Comparison of ENCODE assay signal across 8 mouse cellular contexts in the genomic region with DNA sequence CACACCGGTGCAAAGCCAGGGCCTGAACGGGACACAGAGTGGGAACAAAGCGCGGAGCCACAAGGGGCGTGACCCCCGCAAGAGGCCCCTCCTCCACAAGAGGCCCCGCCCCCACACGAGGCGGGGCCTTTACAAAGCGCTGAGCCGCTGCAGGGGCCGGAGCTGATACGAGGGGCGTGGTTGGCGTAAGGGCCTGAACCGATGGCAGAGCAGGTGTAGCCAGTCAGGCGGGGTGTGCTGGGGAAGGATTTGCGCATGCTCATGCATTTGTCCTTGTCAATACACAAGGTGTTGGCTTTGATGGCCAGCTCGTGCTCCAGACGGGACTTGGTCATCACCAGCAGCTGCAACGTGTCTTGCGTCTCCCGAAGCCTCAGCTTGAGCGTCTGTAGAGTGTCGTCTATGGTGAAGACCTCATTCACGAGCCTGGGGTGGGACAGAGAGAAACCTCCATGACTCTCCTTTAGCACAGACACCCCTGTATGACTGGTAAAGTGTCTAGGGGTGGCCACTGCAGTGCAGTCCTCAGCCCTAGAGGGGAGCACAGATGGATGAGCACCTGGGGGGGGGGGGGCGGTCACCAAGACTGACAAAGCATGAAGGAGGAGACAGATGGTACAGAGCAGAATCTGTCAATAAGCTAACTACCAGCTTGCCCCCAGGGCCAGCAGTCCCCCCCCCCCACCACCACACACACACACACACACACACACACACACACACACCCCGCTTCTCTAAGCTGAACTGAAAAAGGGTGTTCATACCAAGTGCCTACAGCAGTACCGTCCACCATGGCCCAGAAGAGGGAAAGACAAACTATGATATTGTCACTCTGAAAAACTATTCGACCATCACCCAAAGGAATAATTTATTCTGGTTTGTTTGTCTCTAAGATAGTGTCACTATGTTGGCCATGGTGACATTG. TPM values are rescaled to one million over a fixed set of nuclear protein-coding genes. Genes with fewer than 3 reads are reported as not detected.
DNase-seq lines count a peak whose midpoint lies in the region; ATAC-seq and TF ChIP-seq lines count a peak whose summit lies in the region.

No protein-coding gene starts in this region.

- 16% methylated on average over 29 of the region's 30 CpGs for WGBS in heart, embryonic 16.5 days
- 15% methylated on average over 30 of the region's 30 CpGs for WGBS in kidney, embryonic 14.5 days
- 14% methylated on average over 29 of the region's 30 CpGs for whole genome bisulfite sequencing in lung, postnatal 0 days

- no peak overlapping the region for H3K9ac ChIP-seq in heart, embryonic 16.5 days (ENCODE audit: low read length)
- no peak overlapping the region for H3K9ac ChIP-seq in kidney, embryonic 14.5 days (ENCODE audit: low read depth, low read length)
- H3K9ac ChIP-seq in lung, postnatal 0 days (replicated peaks; ENCODE audit: low read depth): no peak overlapping the region

- no peak overlapping the region for H3K27ac ChIP-seq in heart, embryonic 16.5 days (ENCODE audit: low read length)
- H3K27ac ChIP-seq in kidney, embryonic 14.5 days (ENCODE audit: low read depth, low read length): no peak overlapping the region
- H3K27ac ChIP-seq in lung, postnatal 0 days (ENCODE audit: low read length): peak overlapping the region; percentile 20; the same call in 1 of the 2 replicates

- peak; percentile 55 for ATAC-seq in heart, embryonic 16.5 days (replicated peaks; ENCODE audit: extremely low read depth, insufficient read depth, low FRiP score)
- ATAC-seq in erythroid progenitor cell, adult 5-6 weeks (replicated peaks; ENCODE audit: low FRiP score, poor library complexity, severe bottlenecking): peak; percentile 88
- ATAC-seq in kidney, embryonic 14.5 days (ENCODE audit: low FRiP score, low TSS enrichment): peak; percentile 94
- peak; percentile 81 for ATAC-seq in lung, postnatal 0 days

- H3K4me2 ChIP-seq in heart, embryonic 16.5 days (ENCODE audit: low read depth, low read length): peak overlapping the region; percentile 47
- H3K4me2 ChIP-seq in kidney, embryonic 14.5 days (replicated peaks; ENCODE audit: low read depth, low read length): peak overlapping the region; percentile 41
- H3K4me2 ChIP-seq in lung, postnatal 0 days (replicated peaks; ENCODE audit: low read depth, low read length): peak overlapping the region; percentile 25; the same call in 1 of the 2 replicates

- TF ChIP-seq CTCF in lung, postnatal 0 days (IDR thresholded peaks at IDR 0.05): no peak

- peak; percentile 11; the same call in 1 of the 2 replicates for TF ChIP-seq EP300 in lung, postnatal 0 days (IDR thresholded peaks at IDR 0.05)

- H3K4me1 ChIP-seq in heart, embryonic 16.5 days (ENCODE audit: control insufficient read depth, insufficient read depth, low read length): peaks cover 21% of the 10 kb centered on the region
- no peaks in the 10 kb centered on the region for H3K4me1 ChIP-seq in kidney, embryonic 14.5 days (ENCODE audit: control insufficient read depth, insufficient read depth, low read length)
- peaks cover 16% of the 10 kb centered on the region; the same call in 1 of the 2 replicates for H3K4me1 ChIP-seq in lung, postnatal 0 days (ENCODE audit: insufficient read depth, low read depth, low read length)

- H3K27me3 ChIP-seq in heart, embryonic 16.5 days (ENCODE audit: control insufficient read depth, insufficient read depth, low read length): no peaks in the 10 kb centered on the region
- no peaks in the 10 kb centered on the region for H3K27me3 ChIP-seq in kidney, embryonic 14.5 days (ENCODE audit: control insufficient read depth, insufficient read depth, low read length)
- H3K27me3 ChIP-seq in lung, postnatal 0 days (replicated peaks; ENCODE audit: insufficient read depth, low read length): no peaks in the 10 kb centered on the region

- peak overlapping the region; percentile 5 for H3K4me3 ChIP-seq in heart, embryonic 16.5 days (ENCODE audit: low read length)
- peak overlapping the region; percentile 29 for H3K4me3 ChIP-seq in kidney, embryonic 14.5 days (ENCODE audit: low read length)
- H3K4me3 ChIP-seq in lung, postnatal 0 days (ENCODE audit: low read depth, low read length): no peak overlapping the region

- no peaks in the 10 kb centered on the region for H3K9me3 ChIP-seq in heart, embryonic 16.5 days (replicated peaks; ENCODE audit: control insufficient read depth, low read length)
- H3K9me3 ChIP-seq in kidney, embryonic 14.5 days (ENCODE audit: control insufficient read depth, low read length): no peaks in the 10 kb centered on the region
- H3K9me3 ChIP-seq in lung, postnatal 0 days (ENCODE audit: low read length): no peaks in the 10 kb centered on the region

- no peaks in the 10 kb centered on the region for H3K36me3 ChIP-seq in heart, embryonic 16.5 days (ENCODE audit: control insufficient read depth, insufficient read depth)
- H3K36me3 ChIP-seq in kidney, embryonic 14.5 days (ENCODE audit: control insufficient read depth, insufficient read depth, low read length): no peaks in the 10 kb centered on the region
- no peaks in the 10 kb centered on the region for H3K36me3 ChIP-seq in lung, postnatal 0 days (ENCODE audit: insufficient read depth, low read length)

- no peak for DNase-seq in heart, postnatal 36 days
- peak; percentile 88 for DNase-seq in lung, postnatal 0 days (ENCODE audit: low spot score)
- DNase-seq in retina, embryonic 14.5 days (ENCODE audit: low spot score): peak; percentile 84
- no peak for DNase-seq in layer of hippocampus, postnatal 14 days (ENCODE audit: low spot score in 2 of 2)
- no peak for DNase-seq in cerebellum, adult 18-20 months

- intact Hi-C loops in heart, postnatal 36 days (cut with DNase I): no loop called here

RNA-seq across cellular contexts. Expression of a gene that starts 37.0 kb away (rescaled TPM):
- polyA plus RNA-seq in heart, embryonic 16.5 days (2015; fragmentation: Nextera tagmentation; extraction: Ambion mirVana): 1.3 and 2.1 TPM in 2 replicates
- total RNA-seq in heart, postnatal 36 days (2021): not detected
- total RNA-seq in erythroid progenitor cell, adult 5-6 weeks (2015; ENCODE audit: low replicate concordance): 0.84 TPM in 1 of 2 replicates, not detected in the other
- not detected in 2 replicates for total RNA-seq in erythroid progenitor cell, adult 5-6 weeks (2017; ENCODE audit: low replicate concordance)
- polyA plus RNA-seq in kidney, embryonic 14.5 days (2014; fragmentation: Nextera tagmentation; extraction: Ambion mirVana): 0.90 and 1.3 TPM in 2 replicates
- polyA plus RNA-seq in lung, postnatal 0 days (2015; fragmentation: Nextera tagmentation; extraction: Ambion mirVana): 9.9 and 11.7 TPM in 2 replicates
- total RNA-seq in layer of hippocampus, postnatal 14 days (2021): 1 to 10 TPM; 2.3 to 4.2 TPM

RNA-seq across cellular contexts. Expression of a gene that starts 44.5 kb away (rescaled TPM):
- 56.9 and 64.1 TPM in 2 replicates for polyA plus RNA-seq in heart, embryonic 16.5 days (2015; fragmentation: Nextera tagmentation; extraction: Ambion mirVana)
- 10 to 100 TPM; 42.0 to 49.2 TPM for total RNA-seq in heart, postnatal 36 days (2021)
- total RNA-seq in erythroid progenitor cell, adult 5-6 weeks (2015; ENCODE audit: low replicate concordance): 0.72 TPM in 1 of 2 replicates, not detected in the other
- total RNA-seq in erythroid progenitor cell, adult 5-6 weeks (2017; ENCODE audit: low replicate concordance): not detected in 2 replicates
- polyA plus RNA-seq in kidney, embryonic 14.5 days (2014; fragmentation: Nextera tagmentation; extraction: Ambion mirVana): 9.8 and 14.7 TPM in 2 replicates
- polyA plus RNA-seq in lung, postnatal 0 days (2015; fragmentation: Nextera tagmentation; extraction: Ambion mirVana): 584 and 640 TPM in 2 replicates
- total RNA-seq in layer of hippocampus, postnatal 14 days (2021): 10 to 100 TPM; 25.0 to 30.9 TPM

RNA-seq across cellular contexts. Expression of a gene that starts 53.5 kb away (rescaled TPM):
- 37.5 and 42.9 TPM in 2 replicates for polyA plus RNA-seq in heart, embryonic 16.5 days (2015; fragmentation: Nextera tagmentation; extraction: Ambion mirVana)
- total RNA-seq in heart, postnatal 36 days (2021): 1 to 10 TPM; 8.9 to 9.0 TPM
- total RNA-seq in erythroid progenitor cell, adult 5-6 weeks (2015; ENCODE audit: low replicate concordance): 12.6 and 21.4 TPM in 2 replicates
- total RNA-seq in erythroid progenitor cell, adult 5-6 weeks (2017; ENCODE audit: low replicate concordance): 11.4 and 20.5 TPM in 2 replicates
- polyA plus RNA-seq in kidney, embryonic 14.5 days (2014; fragmentation: Nextera tagmentation; extraction: Ambion mirVana): 69.9 and 77.1 TPM in 2 replicates
- polyA plus RNA-seq in lung, postnatal 0 days (2015; fragmentation: Nextera tagmentation; extraction: Ambion mirVana): 31.2 and 31.6 TPM in 2 replicates
- 10 to 100 TPM; 13.4 to 14.9 TPM for total RNA-seq in layer of hippocampus, postnatal 14 days (2021)

Comparison
In these comparisons a context has a peak if more than half of its experiments do, and no peak if none do; other contexts are left out.
1. DNase-seq: peak in lung, postnatal 0 days (single experiment) and retina, embryonic 14.5 days (single experiment); none in heart, postnatal 36 days (0 of 2), layer of hippocampus, postnatal 14 days (0 of 2) and cerebellum, adult 18-20 months (0 of 2).
2. RNA of a gene that starts 44.5 kb away (total RNA-seq): 42.0 to 49.2 TPM in heart, postnatal 36 days and 25.0 to 30.9 TPM in layer of hippocampus, postnatal 14 days; 0.72 TPM in erythroid progenitor cell, adult 5-6 weeks; every median in the first group is over 10 times any median in the second.
3. Peak in every context shown above with its lines, with median percentiles within 50 percentile points of each other: ATAC-seq and H3K4me2 ChIP-seq.